10 mouse cellular contexts compared by ENCODE assay signal in genomic region chr4:148969610-148970009, GRCm38 (mm10).
A peak's percentile ranks its signal among the peaks of the same experiment; 100 is the strongest.
DNase-seq lines count a peak whose midpoint lies in the region; ATAC-seq and TF ChIP-seq lines count a peak whose summit lies in the region.
"Had no signal": no experiment of that assay in that cellular context is flagged by ENCODE, and none has a peak within 500 bp of the region (broad histone marks: within the 10 kb centered on the region; RNA-seq: fewer than 3 reads in every experiment).

No protein-coding gene starts in this region.

- no peak overlapping the region for H3K4me3 ChIP-seq in intestine, embryonic 15.5 days (replicated peaks)
- H3K4me3 ChIP-seq in intestine, postnatal 0 days (ENCODE audit: low read depth, low read length) = no peak overlapping the region
- H3K4me3 ChIP-seq: embryonic facial prominence, embryonic 12.5 days; myocyte had no signal

- WGBS in intestine, embryonic 15.5 days = 71% methylated on average over 5 of the region's 5 CpGs
- WGBS in intestine, postnatal 0 days = 69% methylated on average over 5 of the region's 5 CpGs

- ATAC-seq in intestine, embryonic 15.5 days = no peak
- no peak for ATAC-seq in intestine, postnatal 0 days
- ATAC-seq: intestine, embryonic 16.5 days had no signal

- H3K36me3 ChIP-seq in intestine, embryonic 15.5 days = no peaks in the 10 kb centered on the region
- peaks cover 22% of the 10 kb centered on the region; the same call in 1 of the 2 replicates for H3K36me3 ChIP-seq in intestine, postnatal 0 days (ENCODE audit: control insufficient read depth, insufficient read depth)
- H3K36me3 ChIP-seq: embryonic facial prominence, embryonic 12.5 days had no signal

- no peak for TF ChIP-seq CTCF in intestine, postnatal 0 days (IDR thresholded peaks at IDR 0.05; ENCODE audit: low read depth)

- peak; percentile 35 for DNase-seq in Muller cell, postnatal 12 days (ENCODE audit: inconsistent ontology term)
- DNase-seq in brain, adult 2 months (ENCODE audit: low read depth, low spot score) = peak; percentile 39
- DNase-seq in kidney, postnatal 14 days = peak; percentile 63
- DNase-seq in spleen, postnatal 14 days (ENCODE audit: low spot score in 2 of 2) = no peak
- no peak for DNase-seq in embryo, embryonic 10.5 days (ENCODE audit: low spot score)

- H3K9ac ChIP-seq in intestine, embryonic 15.5 days = no peak overlapping the region
- H3K9ac ChIP-seq in intestine, postnatal 0 days (ENCODE audit: low read depth, low read length) = no peak overlapping the region
- H3K9ac ChIP-seq: embryonic facial prominence, embryonic 12.5 days had no signal

- H3K27ac ChIP-seq in intestine, embryonic 15.5 days = 0 out of 2 replicates have a peak overlapping the region, but pooled peaks have one; percentile 2
- no peak overlapping the region for H3K27ac ChIP-seq in intestine, postnatal 0 days (ENCODE audit: low read depth, low read length)
- H3K27ac ChIP-seq: embryonic facial prominence, embryonic 12.5 days had no signal

- no peaks in the 10 kb centered on the region for H3K9me3 ChIP-seq in intestine, embryonic 15.5 days
- H3K9me3 ChIP-seq in intestine, postnatal 0 days (ENCODE audit: control insufficient read depth) = no peaks in the 10 kb centered on the region
- H3K9me3 ChIP-seq: embryonic facial prominence, embryonic 12.5 days had no signal

- no peaks in the 10 kb centered on the region for H3K27me3 ChIP-seq in intestine, embryonic 15.5 days (replicated peaks)
- H3K27me3 ChIP-seq in intestine, postnatal 0 days (replicated peaks; ENCODE audit: control insufficient read depth, insufficient read depth, low read length) = no peaks in the 10 kb centered on the region

- peaks cover 18% of the 10 kb centered on the region for H3K4me1 ChIP-seq in intestine, embryonic 15.5 days (replicated peaks)
- 0 out of 2 replicates have a peak, but pooled peaks cover 4% of the 10 kb centered on the region for H3K4me1 ChIP-seq in intestine, postnatal 0 days (replicated peaks; ENCODE audit: control insufficient read depth, insufficient read depth, low read length)

- no peak overlapping the region for H3K4me2 ChIP-seq in intestine, embryonic 15.5 days (replicated peaks)
- H3K4me2 ChIP-seq in intestine, postnatal 0 days (replicated peaks; ENCODE audit: low read depth) = no peak overlapping the region
- H3K4me2 ChIP-seq: embryonic facial prominence, embryonic 12.5 days had no signal

Comparison
In these comparisons a context has a peak if more than half of its experiments do, and no peak if none do; other contexts are left out.
1. DNase-seq: peak in Muller cell, postnatal 12 days (single experiment), brain, adult 2 months (single experiment) and kidney, postnatal 14 days (single experiment); none in spleen, postnatal 14 days (0 of 2) and embryo, embryonic 10.5 days (single experiment).